Mouse (Mus musculus) layer of hippocampus, postnatal 10 days (tissue): ENCODE data around the gene Ifi35. TPM values are rescaled to one million over a fixed set of nuclear protein-coding genes. Genes with fewer than 3 reads are reported as not detected.

Experiments used
- microRNA-seq, 2 experiments: library from miRNA; unstranded; fragments of <30 nt; microRNA quantifications; one replicate each; pipeline ENCODE4 v1.2.0; 2021
- total RNA-seq, 2 experiments: library from RNA; stranded (reverse); gene quantifications; 2 replicates each; pipeline ENCODE4 v1.2.3; 2021

The Ifi35 gene
- total RNA-seq, 2 experiments from 2014 or later: 2.2 to 2.5 TPM

Small RNA genes lying within 50 kb of the gene (microRNA-seq; reads per million reads assigned to microRNA genes)
- 0 to 0.20 reads per million in 2 experiments for gene Mir6929

Other genes with a start within 250 kb of the Ifi35 start
- 10 to 100 TPM; 27.9 to 30.9 TPM for gene Ezh1, start 221.9 kb upstream of the Ifi35 start, total RNA-seq
- 10 to 100 TPM; 69.6 to 70.0 TPM for gene Ramp2, start 202.4 kb upstream of the Ifi35 start, total RNA-seq
- gene Vps25, start 194.7 kb upstream of the Ifi35 start, total RNA-seq: 10 to 100 TPM; 78.4 to 81.9 TPM
- gene Wnk4, start 187.8 kb upstream of the Ifi35 start, total RNA-seq: 1 to 10 TPM; 3.4 to 4.5 TPM
- gene Cntd1, start 169.4 kb upstream of the Ifi35 start, total RNA-seq: under 1 TPM; 0.37 to 0.56 TPM
- gene Coa3, start 169.3 kb upstream of the Ifi35 start, total RNA-seq: 10 to 100 TPM; 92.7 to 93.1 TPM
- gene Becn1, start 146.1 kb upstream of the Ifi35 start, total RNA-seq: 100 to 1,000 TPM; 173 to 195 TPM
- 100 to 1,000 TPM in 1 of 2 experiments, 10 to 100 TPM in 1; 96.6 to 106 TPM for gene Psme3, start 132.2 kb upstream of the Ifi35 start, total RNA-seq
- 1 to 10 TPM; 4.8 TPM for gene Aoc2, start 123.3 kb upstream of the Ifi35 start, total RNA-seq
- gene Aoc3, start 117.8 kb upstream of the Ifi35 start, total RNA-seq: 1 to 10 TPM; 1.7 to 1.8 TPM
- not detected for gene G6pc, start 80.8 kb upstream of the Ifi35 start, total RNA-seq
- gene Aarsd1, start 30.8 kb upstream of the Ifi35 start, total RNA-seq: 10 to 100 TPM; 51.0 to 57.2 TPM
- gene Gm27029, start 23.6 kb upstream of the Ifi35 start, total RNA-seq: 1 to 10 TPM; 4.1 to 4.5 TPM
- 10 to 100 TPM; 24.4 to 26.4 TPM for gene Rundc1, start 23.3 kb upstream of the Ifi35 start, total RNA-seq
- 1 to 10 TPM; 1.3 to 1.9 TPM for gene Ptges3l, start 23.1 kb upstream of the Ifi35 start, total RNA-seq
- gene Rpl27, start 6.1 kb upstream of the Ifi35 start, total RNA-seq: 10 to 100 TPM; 66.9 to 67.8 TPM
- gene Rnd2, start 16.6 kb downstream of the Ifi35 start, total RNA-seq: 100 to 1,000 TPM; 166 to 176 TPM
- gene Vat1, start 17.8 kb downstream of the Ifi35 start, total RNA-seq: 10 to 100 TPM; 67.0 to 77.7 TPM
- gene Brca1, start 103.5 kb downstream of the Ifi35 start, total RNA-seq: 1 to 10 TPM; 2.7 to 3.3 TPM
- gene Nbr1, start 103.7 kb downstream of the Ifi35 start, total RNA-seq: 100 to 1,000 TPM; 161 to 165 TPM
- 1 to 10 TPM; 2.7 to 3.6 TPM for gene Tmem106a, start 133.8 kb downstream of the Ifi35 start, total RNA-seq
- gene Gm11634, start 150.8 kb downstream of the Ifi35 start, total RNA-seq: not detected
- 1 to 10 TPM; 4.2 to 7.7 TPM for gene Rdm1, start 178.8 kb downstream of the Ifi35 start, total RNA-seq
- 10 to 100 TPM; 12.1 to 13.3 TPM for gene Arl4d, start 217.1 kb downstream of the Ifi35 start, total RNA-seq